Mouse (Mus musculus) intestine, postnatal 0 days (tissue): Measurements from ENCODE around the gene Ift74. TPM values are rescaled to one million over a fixed set of nuclear protein-coding genes. Genes with fewer than 3 reads are reported as not detected.

Experiments
- ATAC-seq: fragments of 200-750 bp; cut with Nextera tagmentation; 2 replicates; pipeline ENCODE4 v1.8.0; 2017; ENCODE audit warnings: mild to moderate bottlenecking, moderate TSS enrichment, moderate library complexity
- H3K27ac ChIP-seq: fragments of 300-500 bp; sonication (generic); 2 replicates; pipeline ENCODE4 v1.5.1; 2014; ENCODE audit warnings: mild to moderate bottlenecking, low read depth, low read length, moderate library complexity
- H3K27me3 ChIP-seq: fragments of 300-500 bp; sonication (generic); replicated peaks from 2 replicates; pipeline ENCODE4 v1.6.1; 2014; ENCODE audit warnings: low read length, mixed read lengths; ENCODE audit not compliant: control insufficient read depth, insufficient read depth
- H3K36me3 ChIP-seq: fragments of 300-500 bp; sonication (generic); 2 replicates; pipeline ENCODE4 v1.6.1; 2014; ENCODE audit warnings: mild to moderate bottlenecking, moderate library complexity; ENCODE audit not compliant: control insufficient read depth, insufficient read depth
- H3K4me1 ChIP-seq: fragments of 300-500 bp; sonication (generic); replicated peaks from 2 replicates; pipeline ENCODE4 v1.6.1; 2014; ENCODE audit warnings: antibody characterized with exemption, low read length, mixed read lengths; ENCODE audit not compliant: control insufficient read depth, insufficient read depth
- H3K4me2 ChIP-seq: fragments of 300-500 bp; sonication (generic); replicated peaks from 2 replicates; pipeline ENCODE4 v1.6.1; 2014; ENCODE audit warnings: low read depth, mild to moderate bottlenecking, moderate library complexity
- H3K4me3 ChIP-seq: fragments of 300-500 bp; sonication (generic); 2 replicates; pipeline ENCODE4 v1.5.1; 2014; ENCODE audit warnings: low read depth, low read length
- H3K9ac ChIP-seq: fragments of 300-500 bp; sonication (generic); 2 replicates; pipeline ENCODE4 v1.6.1; 2014; ENCODE audit warnings: mild to moderate bottlenecking, low read depth, low read length
- H3K9me3 ChIP-seq: fragments of 300-500 bp; sonication (generic); 2 replicates; pipeline ENCODE4 v1.6.1; 2016; ENCODE audit warnings: mixed run types; ENCODE audit not compliant: control insufficient read depth
- CTCF ChIP-seq: sonication (generic); IDR thresholded peaks from 2 replicates; pipeline ENCODE4 v1.5.1; 2016; ENCODE audit warnings: low read depth, mild to moderate bottlenecking, control low read depth, antibody characterized with exemption, moderate library complexity
- WGBS: fragments of 180-500 bp; shearing (Covaris S2); extraction: QIAGEN DNeasy Blood & Tissue Kit; methylation state at CpG from one replicate; pipeline ENCODE4 v1.1.7; 2014; 5-methylcytosine and 5-hydroxymethylcytosine counted together
- polyA plus RNA-seq: library from polyadenylated mRNA; unstranded; fragments of >200 nt; fragmentation: Nextera tagmentation; extraction: Ambion mirVana; gene quantifications from 2 replicates; pipeline ENCODE4 v1.2.1, GENCODE M21; 2015

Gene Ift74
- polyA plus RNA-seq, 1 experiment from 2014 or later, result 9.9 TPM

DNA sequence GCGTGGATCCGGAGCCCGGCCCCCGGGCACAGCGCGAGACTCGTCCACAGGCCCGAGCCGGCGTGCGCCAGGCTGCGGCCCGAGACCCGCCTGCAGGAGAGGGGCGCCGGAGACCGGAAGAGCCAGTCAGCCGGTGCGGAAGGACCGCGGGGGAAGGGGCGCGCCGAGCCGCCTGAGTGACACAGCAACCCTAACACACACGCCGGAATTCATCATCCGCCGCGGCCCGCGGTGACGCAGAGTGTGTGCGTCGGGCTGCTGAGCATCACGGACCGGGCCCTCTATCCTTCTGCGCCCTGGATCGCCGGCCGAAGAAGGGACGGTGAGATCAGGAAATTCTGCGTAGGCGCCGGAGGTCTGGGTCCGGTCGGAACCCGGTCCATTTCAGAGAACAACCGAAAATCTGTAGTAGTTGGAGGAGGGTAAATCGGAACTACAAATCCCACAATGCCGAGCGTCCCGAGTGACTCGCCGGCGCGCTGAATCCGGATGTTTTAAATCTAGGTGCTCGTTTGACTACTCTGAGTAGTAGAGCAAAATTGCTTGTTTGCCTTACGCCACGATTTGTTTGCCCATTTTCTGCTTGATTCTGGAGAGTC, 11.2 kb upstream of the Ift74 start, which contains the start of gene Plaa:
Gene Plaa (minus strand): TSS at position 214 of the 599 bp plus-strand sequence.
- Histone ChIP-seq H3K4me1 (peaks cover 3% of the 10 kb centered on the region; the same call in 1 of the 2 replicates), H3K36me3 (no peaks in the 10 kb centered on the region), H3K4me2 (peak within 1 kb of the TSS; percentile 73), H3K27me3 (no peaks in the 10 kb centered on the region), H3K9ac (peak within 1 kb of the TSS; percentile 65), H3K4me3 (peak within 1 kb of the TSS; percentile 80), H3K9me3 (no peaks in the 10 kb centered on the region), H3K27ac (peak within 1 kb of the TSS; percentile 78)
- no peak for TF ChIP-seq CTCF
- under 1% methylated on average over 61 of the region's 61 CpGs for whole genome bisulfite sequencing
- peak; percentile 98 for ATAC-seq

DNA sequence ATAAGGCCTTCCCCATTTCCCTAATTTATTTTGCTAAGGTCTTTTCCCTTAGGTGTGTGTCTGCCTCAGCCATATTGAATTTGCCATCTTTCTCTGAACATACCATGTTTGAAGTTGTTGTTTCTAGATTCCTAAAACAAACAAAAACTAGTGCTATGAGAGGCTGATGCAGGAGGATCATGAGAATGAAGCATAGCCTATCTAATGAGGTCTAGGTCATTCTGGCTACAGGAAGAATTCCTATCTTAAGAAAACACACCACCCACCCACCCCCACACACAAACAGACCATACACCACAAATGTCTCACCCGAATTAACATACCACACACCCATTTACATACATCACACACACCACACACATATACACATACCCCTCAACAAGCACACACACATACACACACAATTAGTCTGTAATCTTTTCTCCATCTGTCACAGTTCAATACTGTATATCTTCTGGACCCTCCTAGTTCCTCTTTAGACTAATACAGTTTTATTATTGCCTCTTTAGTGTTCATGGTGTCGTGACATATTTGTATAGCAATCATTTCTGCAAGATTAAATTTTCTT, 9.8 kb upstream of the Ift74 start:
- Histone ChIP-seq H3K4me2 (no peak overlapping the region), H3K36me3 (no peaks in the 10 kb centered on the region), H3K4me3 (no peak overlapping the region), H3K4me1 (peaks cover 3% of the 10 kb centered on the region; the same call in 1 of the 2 replicates), H3K9ac (no peak overlapping the region), H3K27ac (no peak overlapping the region), H3K27me3 (no peaks in the 10 kb centered on the region), H3K9me3 (no peaks in the 10 kb centered on the region)
- TF ChIP-seq CTCF, result no peak
- ATAC-seq, result no peak
- 91% methylated on average over 2 of the region's 2 CpGs for WGBS

DNA sequence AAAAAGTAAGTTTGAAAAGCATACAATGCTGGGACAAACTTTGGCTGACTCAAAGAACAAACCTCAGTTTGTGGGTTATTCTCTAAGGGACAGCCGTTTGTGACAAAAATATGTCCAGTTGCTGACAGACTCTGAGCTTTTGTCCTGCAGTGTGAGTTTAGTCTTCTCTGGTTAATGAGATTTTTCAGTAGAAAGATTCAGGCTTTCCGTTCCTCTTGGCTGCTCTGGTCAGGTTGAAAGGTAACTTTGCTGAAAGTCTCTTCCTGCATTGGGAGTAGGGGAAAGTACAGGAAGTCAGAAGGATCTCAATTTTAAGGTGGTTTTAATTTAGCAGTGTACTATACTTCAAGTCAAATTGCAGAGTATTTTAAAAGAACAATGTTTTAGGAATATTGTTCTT, 8.7 kb upstream of the Ift74 start:
- Histone ChIP-seq H3K4me1 (peaks cover 3% of the 10 kb centered on the region; the same call in 1 of the 2 replicates), H3K4me2 (no peak overlapping the region), H3K4me3 (no peak overlapping the region), H3K9me3 (no peaks in the 10 kb centered on the region), H3K9ac (no peak overlapping the region), H3K27ac (no peak overlapping the region), H3K36me3 (no peaks in the 10 kb centered on the region), H3K27me3 (no peaks in the 10 kb centered on the region)
- ATAC-seq, result no peak
- 87% methylated on average over 2 of the region's 2 CpGs for WGBS
- TF ChIP-seq CTCF, result no peak

DNA sequence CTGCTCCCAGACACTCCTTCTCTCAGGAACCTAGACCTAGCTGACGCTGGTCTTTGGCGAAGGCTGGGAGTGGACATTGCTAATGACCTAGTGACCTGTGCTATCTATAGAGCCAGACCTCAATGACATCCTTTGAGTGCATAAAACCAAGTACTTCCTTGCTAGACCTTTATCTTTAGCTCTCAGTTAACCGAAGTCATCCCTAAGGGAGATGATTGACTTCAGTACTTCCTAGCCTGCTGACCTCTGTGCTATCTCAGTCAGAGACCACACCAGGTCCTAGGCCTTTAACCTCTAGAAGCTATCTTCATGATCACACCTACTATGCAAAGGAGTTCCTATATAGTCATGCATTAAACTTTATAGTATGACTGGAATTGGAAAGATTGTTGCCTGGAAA, 4.0 kb upstream of the Ift74 start:
- ATAC-seq, result no peak
- Histone ChIP-seq H3K4me2 (no peak overlapping the region), H3K9ac (no peak overlapping the region), H3K27me3 (no peaks in the 10 kb centered on the region), H3K27ac (no peak overlapping the region), H3K4me3 (no peak overlapping the region), H3K4me1 (0 out of 2 replicates have a peak, but pooled peaks cover 4% of the 10 kb centered on the region), H3K9me3 (no peaks in the 10 kb centered on the region), H3K36me3 (no peaks in the 10 kb centered on the region)
- TF ChIP-seq CTCF, result no peak
- WGBS, result 68% methylated on average over 3 of the region's 3 CpGs

DNA sequence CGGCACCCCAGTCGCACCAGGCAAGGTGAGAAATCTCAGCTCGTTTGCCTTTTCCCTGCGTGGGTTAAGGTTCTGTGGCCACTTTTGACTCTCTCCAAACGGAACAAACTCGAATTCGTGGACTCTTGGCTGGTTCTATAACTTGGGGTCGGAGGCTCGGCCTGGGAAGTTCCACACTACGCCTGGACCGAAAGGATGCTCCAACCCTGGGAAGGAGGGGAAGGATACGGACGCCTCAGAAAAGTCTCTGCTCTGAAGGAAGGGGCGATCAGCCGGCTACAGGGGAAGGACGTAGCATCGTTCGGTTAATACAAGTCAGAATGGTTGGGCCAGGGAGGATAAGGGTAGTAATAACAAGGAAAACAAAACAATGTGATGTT, 326 bp downstream of the Ift74 start:
- WGBS, result 0% methylated on average over 18 of the region's 18 CpGs
- Histone ChIP-seq H3K4me1 (0 out of 2 replicates have a peak, but pooled peaks cover 4% of the 10 kb centered on the region), H3K9me3 (no peaks in the 10 kb centered on the region), H3K4me3 (peak overlapping the region; percentile 63), H3K27ac (peak overlapping the region; percentile 22; the same call in 1 of the 2 replicates), H3K36me3 (no peaks in the 10 kb centered on the region), H3K9ac (peak overlapping the region; percentile 62), H3K4me2 (peak overlapping the region; percentile 84), H3K27me3 (no peaks in the 10 kb centered on the region)
- peak; percentile 62; the same call in 1 of the 2 replicates for ATAC-seq
- TF ChIP-seq CTCF, result no peak

DNA sequence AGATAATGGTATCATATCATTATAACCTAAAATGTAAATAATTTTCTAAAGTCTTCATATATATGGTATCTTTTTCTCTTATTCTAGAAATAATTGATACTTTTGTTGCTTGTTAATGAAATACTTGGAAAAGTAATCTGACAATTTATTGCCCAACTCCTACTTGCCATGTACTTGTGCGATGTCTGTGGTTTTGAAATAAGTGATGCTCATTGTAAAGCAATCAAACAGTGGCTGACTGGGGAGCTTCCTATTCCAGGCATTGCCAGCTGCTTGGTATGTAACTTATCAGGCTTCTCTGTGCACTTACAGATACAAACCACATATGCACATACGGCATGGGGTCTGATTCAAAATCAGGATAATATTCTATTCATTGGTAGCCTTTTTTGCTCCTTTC, 5.8 kb downstream of the Ift74 start:
- TF ChIP-seq CTCF, result no peak

More for the DNA sequence above, 5.8 kb downstream of the Ift74 start:
- ATAC-seq, result no peak
- no peak overlapping the region for H3K4me3 ChIP-seq
- H3K9ac ChIP-seq, result no peak overlapping the region
- no peaks in the 10 kb centered on the region for H3K9me3 ChIP-seq
- no peak overlapping the region for H3K4me2 ChIP-seq
- H3K36me3 ChIP-seq, result peaks cover 7% of the 10 kb centered on the region; the same call in 1 of the 2 replicates
- H3K4me1 ChIP-seq, result 0 out of 2 replicates have a peak, but pooled peaks cover under 1% of the 10 kb centered on the region
- no peaks in the 10 kb centered on the region for H3K27me3 ChIP-seq
- WGBS, result 76% methylated on average over 2 of the region's 2 CpGs
- H3K27ac ChIP-seq, result no peak overlapping the region
